Mouse (Mus musculus) adrenal gland, postnatal 25 days (tissue): Measurements from ENCODE around the gene Dab1. TPM values are rescaled to one million over a fixed set of nuclear protein-coding genes. Genes with fewer than 3 reads are reported as not detected.
A peak's percentile ranks its signal among the peaks of the same experiment; 100 is the strongest.

Experiments
- DNase-seq: peaks from one replicate; pipeline ENCODE4 v3.0.0; 2021; ENCODE audit warnings: mixed read lengths
- total RNA-seq: library from RNA; stranded (reverse); gene quantifications from 2 replicates; pipeline ENCODE4 v1.2.3, GENCODE M21; 2021

The Dab1 gene
- total RNA-seq, 1 experiment from 2014 or later: 1.0 TPM

- DNase-seq: no peak
These were observed 374.7 kb downstream of the Dab1 start for GRCm38 (mm10) chr4:103993884-103994283.

GRCm38 (mm10) chr4:103994406-103994805 lies 375.2 kb downstream of the Dab1 start:
- no peak for DNase-seq

GRCm38 (mm10) chr4:104008406-104008805 lies 389.2 kb downstream of the Dab1 start:
- DNase-seq: peak; percentile 26

GRCm38 (mm10) chr4:104011683-104012082 lies 392.5 kb downstream of the Dab1 start:
- DNase-seq: no peak

GRCm38 (mm10) chr4:104012150-104012549 lies 393.0 kb downstream of the Dab1 start:
- no peak for DNase-seq

- DNase-seq: no peak
These were observed 406.0 kb downstream of the Dab1 start for GRCm38 (mm10) chr4:104025117-104025694.

GRCm38 (mm10) chr4:104026834-104027233 lies 407.7 kb downstream of the Dab1 start:
- no peak for DNase-seq

- no peak for DNase-seq
These were observed 408.1 kb downstream of the Dab1 start for GRCm38 (mm10) chr4:104027239-104027638.

GRCm38 (mm10) chr4:104036091-104036490 lies 416.9 kb downstream of the Dab1 start:
- DNase-seq: no peak

GRCm38 (mm10) chr4:104039588-104039987 lies 420.4 kb downstream of the Dab1 start:
- no peak for DNase-seq

GRCm38 (mm10) chr4:104043441-104043840 lies 424.3 kb downstream of the Dab1 start:
- DNase-seq: no peak

- no peak for DNase-seq
These were observed 425.5 kb downstream of the Dab1 start for GRCm38 (mm10) chr4:104044634-104045033.

- no peak for DNase-seq
These were observed 429.0 kb downstream of the Dab1 start for GRCm38 (mm10) chr4:104047966-104048804.

- no peak for DNase-seq
These were observed 438.0 kb downstream of the Dab1 start for GRCm38 (mm10) chr4:104057116-104057515.

GRCm38 (mm10) chr4:104059569-104059968 lies 440.4 kb downstream of the Dab1 start:
- no peak for DNase-seq

- DNase-seq: no peak
These were observed 443.2 kb downstream of the Dab1 start for GRCm38 (mm10) chr4:104062356-104062755.

- DNase-seq: no peak
These were observed 447.7 kb downstream of the Dab1 start for GRCm38 (mm10) chr4:104066901-104067300.

GRCm38 (mm10) chr4:104067748-104068147 lies 448.6 kb downstream of the Dab1 start:
- DNase-seq: no peak

GRCm38 (mm10) chr4:104071296-104071695 lies 452.1 kb downstream of the Dab1 start:
- no peak for DNase-seq

- DNase-seq: no peak
These were observed 454.8 kb downstream of the Dab1 start for GRCm38 (mm10) chr4:104073920-104074459.

GRCm38 (mm10) chr4:104077771-104078170 lies 458.6 kb downstream of the Dab1 start:
- DNase-seq: peak; percentile 38

- no peak for DNase-seq
These were observed 487.1 kb downstream of the Dab1 start for GRCm38 (mm10) chr4:104106299-104106698.

GRCm38 (mm10) chr4:104111614-104112013 lies 492.5 kb downstream of the Dab1 start:
- DNase-seq: no peak
